Mouse (Mus musculus) limb, embryonic 12.5 days (tissue): Measurements from ENCODE around the gene Ldhb. TPM values are rescaled to one million over a fixed set of nuclear protein-coding genes. Genes with fewer than 3 reads are reported as not detected.
"Not testable (repeated sequence)": the region's sequence is repeated elsewhere in the genome, so short reads cannot be mapped to it uniquely, and the experiment has no call there.

ENCODE experiments used
- ATAC-seq: fragments of 200-750 bp; cut with Nextera tagmentation; 2 replicates; pipeline ENCODE4 v1.8.0; 2017; ENCODE audit warnings: low read depth, moderate TSS enrichment; ENCODE audit not compliant: insufficient number of reproducible peaks, insufficient read depth, low FRiP score, low TSS enrichment
- H3K27ac ChIP-seq: fragments of 300-500 bp; sonication (generic); 2 replicates; pipeline ENCODE4 v1.5.1; 2016; ENCODE audit warnings: mild to moderate bottlenecking, moderate library complexity
- H3K27me3 ChIP-seq: fragments of 300-500 bp; sonication (generic); 2 replicates; pipeline ENCODE4 v1.6.1; 2016; ENCODE audit warnings: mild to moderate bottlenecking, moderate library complexity
- H3K36me3 ChIP-seq: fragments of 300-500 bp; sonication (generic); 2 replicates; pipeline ENCODE4 v1.6.1; 2016; ENCODE audit warnings: mild to moderate bottlenecking, moderate library complexity
- H3K4me1 ChIP-seq: fragments of 300-500 bp; sonication (generic); replicated peaks from 2 replicates; pipeline ENCODE4 v1.6.1; 2016
- H3K4me2 ChIP-seq: fragments of 300-500 bp; sonication (generic); 2 replicates; pipeline ENCODE4 v1.6.1; 2016; ENCODE audit warnings: mild to moderate bottlenecking, moderate library complexity
- H3K4me3 ChIP-seq: fragments of 300-500 bp; sonication (generic); replicated peaks from 2 replicates; pipeline ENCODE4 v1.5.1; 2016; ENCODE audit warnings: mild to moderate bottlenecking
- H3K9ac ChIP-seq: fragments of 300-500 bp; sonication (generic); replicated peaks from 2 replicates; pipeline ENCODE4 v1.6.1; 2016; ENCODE audit warnings: mild to moderate bottlenecking, moderate library complexity
- H3K9me3 ChIP-seq: fragments of 300-500 bp; sonication (generic); 2 replicates; pipeline ENCODE4 v1.6.1; 2016; ENCODE audit warnings: mild to moderate bottlenecking, moderate library complexity
- WGBS: fragments of 180-500 bp; shearing (Covaris S2); methylation state at CpG from one replicate; pipeline ENCODE4 v1.1.7; 2016; 5-methylcytosine and 5-hydroxymethylcytosine counted together
- polyA plus RNA-seq: library from polyadenylated mRNA; unstranded; fragments of >200 nt; fragmentation: Nextera tagmentation; extraction: Ambion mirVana; gene quantifications from 2 replicates; pipeline ENCODE4 v1.2.1, GENCODE M21; 2016

Gene Ldhb
- polyA plus RNA-seq, 1 experiment from 2014 or later = 480 TPM

DNA sequence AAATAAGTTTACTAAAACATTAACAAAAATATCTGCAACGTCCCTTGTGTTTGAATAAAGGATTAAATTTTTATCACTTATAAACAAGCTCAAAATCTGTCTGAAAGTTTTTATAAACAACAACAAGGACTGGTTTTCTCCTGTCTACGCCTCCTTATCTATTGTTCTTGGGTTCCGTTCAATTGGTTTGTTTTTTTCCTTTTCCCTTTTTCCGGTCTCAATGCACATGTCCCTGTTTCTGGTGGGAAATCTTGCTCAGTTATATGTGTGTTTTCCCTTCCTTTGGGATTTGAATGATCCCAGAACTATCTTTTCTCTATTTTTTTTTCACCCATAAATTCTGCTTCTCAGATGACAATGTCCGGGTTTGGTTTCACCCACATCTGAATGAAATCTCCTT is 25.7 kb upstream of the Ldhb start:
- Histone ChIP-seq H3K4me2 (no peak overlapping the region), H3K9ac (no peak overlapping the region), H3K4me1 (no peaks in the 10 kb centered on the region), H3K27me3 (no peaks in the 10 kb centered on the region), H3K4me3 (no peak overlapping the region), H3K36me3 (no peaks in the 10 kb centered on the region), H3K9me3 (no peaks in the 10 kb centered on the region), H3K27ac (no peak overlapping the region)
- WGBS = 81% methylated on average over 5 of the region's 5 CpGs
- no peak for ATAC-seq

DNA sequence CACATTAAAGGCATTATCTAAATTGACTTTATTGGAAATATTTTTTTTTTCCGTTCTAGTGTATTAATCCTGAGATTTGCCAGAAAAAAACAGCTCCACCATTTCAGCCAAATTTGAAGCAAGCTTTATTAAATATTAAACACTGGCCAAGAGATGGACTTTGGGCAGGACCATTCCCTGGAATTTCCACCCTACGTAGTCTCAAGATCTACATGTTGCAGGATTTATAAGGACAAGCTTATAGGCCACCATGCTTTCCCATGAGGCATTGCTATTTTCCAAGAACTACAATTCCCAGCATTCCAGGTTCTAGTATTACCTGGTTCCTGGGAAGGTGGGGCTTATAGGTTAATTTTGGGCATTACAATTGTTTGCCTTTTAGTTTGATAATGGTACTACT is 24.9 kb upstream of the Ldhb start:
- H3K4me1 ChIP-seq = 0 out of 2 replicates have a peak, but pooled peaks cover 4% of the 10 kb centered on the region
- 91% methylated on average over 2 of the region's 2 CpGs for whole genome bisulfite sequencing
- H3K4me2 ChIP-seq = no peak overlapping the region
- no peak for ATAC-seq
- no peak overlapping the region for H3K4me3 ChIP-seq
- no peak overlapping the region for H3K9ac ChIP-seq
- H3K36me3 ChIP-seq = no peaks in the 10 kb centered on the region
- no peak overlapping the region for H3K27ac ChIP-seq
- no peaks in the 10 kb centered on the region for H3K9me3 ChIP-seq
- H3K27me3 ChIP-seq = no peaks in the 10 kb centered on the region

DNA sequence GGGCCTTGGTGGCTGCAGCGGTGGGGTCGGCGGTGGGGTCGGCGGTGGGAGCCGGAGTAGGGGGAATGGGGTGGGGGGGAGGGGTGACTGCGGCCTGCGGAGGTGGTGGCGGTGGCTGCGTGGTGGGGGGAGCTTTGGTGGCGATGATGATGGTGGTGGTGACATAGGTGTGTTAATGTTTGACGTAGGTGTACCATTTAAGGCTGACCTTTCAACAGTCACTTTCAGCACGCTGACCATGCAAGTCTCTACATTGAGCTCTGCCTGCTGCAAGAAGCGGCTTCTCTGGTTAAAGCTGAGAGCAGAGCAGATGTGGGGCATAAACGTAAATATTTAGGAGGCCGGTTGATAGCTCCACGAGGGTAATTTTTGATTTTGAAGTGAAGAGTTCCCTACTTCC is 24.4 kb upstream of the Ldhb start:
- WGBS = 96% methylated on average over 13 of the region's 17 CpGs
- H3K4me3 ChIP-seq = no peak overlapping the region
- no peak overlapping the region for H3K9ac ChIP-seq
- H3K4me1 ChIP-seq = 0 out of 2 replicates have a peak, but pooled peaks cover 4% of the 10 kb centered on the region
- H3K4me2 ChIP-seq = no peak overlapping the region
- no peak overlapping the region for H3K27ac ChIP-seq
- ATAC-seq = no peak
- no peaks in the 10 kb centered on the region for H3K36me3 ChIP-seq
- H3K9me3 ChIP-seq = no peaks in the 10 kb centered on the region
- H3K27me3 ChIP-seq = no peaks in the 10 kb centered on the region

DNA sequence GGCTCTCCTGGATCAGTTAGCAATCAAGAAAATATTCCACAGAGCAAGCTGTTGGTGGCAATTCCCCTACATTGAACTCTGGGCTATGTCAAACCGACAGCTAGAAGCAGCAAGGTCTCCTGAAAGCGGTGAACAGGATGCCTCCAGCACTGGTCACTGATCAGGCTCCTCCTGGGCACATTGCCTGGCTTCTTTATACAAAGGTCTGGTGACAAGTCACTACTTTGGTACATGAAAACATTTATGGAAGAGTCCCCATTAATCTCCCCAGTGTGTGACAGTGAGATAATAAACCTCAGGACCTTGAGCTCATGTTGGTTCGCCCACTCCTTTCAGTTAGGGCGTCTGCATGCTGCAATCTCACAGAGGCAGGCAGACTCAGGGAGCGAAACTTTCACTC is 22.6 kb upstream of the Ldhb start:
- WGBS = 74% methylated on average over 5 of the region's 5 CpGs
- Histone ChIP-seq H3K9me3 (no peaks in the 10 kb centered on the region), H3K4me3 (no peak overlapping the region), H3K36me3 (no peaks in the 10 kb centered on the region), H3K9ac (0 out of 2 replicates have a peak overlapping the region, but pooled peaks have one; percentile 1), H3K4me1 (0 out of 2 replicates have a peak, but pooled peaks cover 4% of the 10 kb centered on the region), H3K4me2 (no peak overlapping the region), H3K27me3 (no peaks in the 10 kb centered on the region), H3K27ac (no peak overlapping the region)
- ATAC-seq = no peak

DNA sequence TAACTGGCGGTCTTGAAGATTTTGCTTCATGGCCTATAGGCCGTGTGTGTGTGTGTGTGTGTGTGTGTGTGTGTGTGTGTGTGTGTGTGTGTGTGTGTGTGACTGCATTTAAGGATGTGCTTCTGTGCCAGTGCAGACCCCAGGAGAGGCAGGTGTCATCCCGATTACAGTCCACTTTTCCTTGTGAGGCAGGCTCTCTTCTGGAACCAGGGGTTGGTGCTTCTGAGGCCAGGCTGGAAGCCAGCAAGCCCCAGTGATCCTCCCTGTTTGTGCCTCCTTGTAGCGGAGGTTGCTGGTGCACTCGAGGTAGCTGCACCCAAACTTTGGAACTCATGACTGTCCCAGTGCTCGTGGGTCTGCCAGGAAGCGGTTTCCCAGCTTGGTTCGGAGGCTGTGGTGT is 21.9 kb upstream of the Ldhb start:
- 87% methylated on average over 8 of the region's 8 CpGs for WGBS
- no peaks in the 10 kb centered on the region for H3K9me3 ChIP-seq
- no peak overlapping the region for H3K4me3 ChIP-seq
- no peak overlapping the region for H3K27ac ChIP-seq
- no peak overlapping the region for H3K9ac ChIP-seq
- H3K4me1 ChIP-seq = 0 out of 2 replicates have a peak, but pooled peaks cover 4% of the 10 kb centered on the region
- H3K27me3 ChIP-seq = no peaks in the 10 kb centered on the region
- no peak for ATAC-seq
- H3K4me2 ChIP-seq = no peak overlapping the region
- no peaks in the 10 kb centered on the region for H3K36me3 ChIP-seq

DNA sequence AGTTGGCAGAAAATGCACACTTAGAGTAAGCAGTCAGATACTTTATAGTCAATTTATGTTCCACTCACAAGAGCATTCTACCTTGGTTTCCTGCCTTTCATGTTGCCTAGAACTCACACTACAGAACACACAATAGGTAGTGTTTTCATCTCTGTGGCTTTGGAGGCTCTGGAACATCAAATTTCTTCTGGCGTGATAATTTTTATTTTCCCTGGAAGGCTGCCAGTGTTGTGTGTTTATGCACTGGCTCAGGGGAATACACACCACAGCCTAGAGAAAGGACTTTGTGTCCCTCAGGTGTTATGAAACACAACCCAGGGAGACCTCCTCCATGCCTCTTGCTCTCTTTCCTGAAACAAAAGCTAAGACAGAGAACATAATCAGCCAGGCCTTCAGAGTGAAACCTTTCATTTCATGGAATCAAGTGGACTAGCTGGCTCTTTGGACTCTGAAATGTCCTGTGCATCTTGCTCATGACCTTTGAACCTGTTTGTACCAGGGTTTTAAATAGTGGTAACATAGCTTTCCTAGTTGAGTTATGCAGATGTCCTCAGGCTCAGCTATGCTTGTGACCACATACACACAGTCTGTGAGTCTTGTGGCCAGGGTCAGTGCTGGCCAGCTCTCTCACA is 20.3 kb upstream of the Ldhb start:
- WGBS = 65% methylated on average over 1 of the region's 1 CpGs
- H3K4me1 ChIP-seq = 0 out of 2 replicates have a peak, but pooled peaks cover 4% of the 10 kb centered on the region

DNA sequence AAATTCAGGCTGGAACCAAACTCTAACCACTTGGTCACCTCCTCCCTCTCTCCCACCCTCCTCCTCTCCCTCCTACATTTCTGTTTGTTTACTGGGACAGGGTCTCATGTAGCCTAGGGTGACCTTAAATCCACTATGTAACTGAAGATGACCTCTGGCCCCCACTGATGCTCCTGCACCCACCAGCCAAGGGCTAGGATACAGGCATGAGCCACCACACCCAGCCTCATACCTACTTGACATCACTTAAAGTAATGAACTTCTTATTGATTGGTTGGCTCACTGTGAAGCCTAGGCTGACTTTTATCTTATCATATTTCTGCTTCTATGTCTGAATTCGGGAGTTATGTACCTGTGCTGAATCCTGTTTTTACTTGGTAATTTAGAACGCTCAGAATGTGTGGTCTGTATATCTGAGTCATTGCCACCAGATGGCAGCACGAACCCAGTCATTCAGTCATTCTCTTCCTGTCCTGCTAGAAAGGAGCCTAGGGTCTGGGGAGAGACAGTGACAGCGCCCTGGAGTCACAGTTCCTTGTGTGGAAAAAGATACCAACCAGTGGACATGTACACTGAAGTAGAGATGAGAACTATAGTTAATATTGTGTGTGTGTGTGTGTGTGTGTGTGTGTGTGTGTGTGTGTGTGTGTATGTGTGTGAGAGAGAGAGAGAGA is 17.0 kb upstream of the Ldhb start:
- Histone ChIP-seq H3K4me1 (0 out of 2 replicates have a peak, but pooled peaks cover 4% of the 10 kb centered on the region), H3K9ac (no peak overlapping the region), H3K4me3 (no peak overlapping the region), H3K27me3 (no peaks in the 10 kb centered on the region), H3K9me3 (no peaks in the 10 kb centered on the region), H3K27ac (no peak overlapping the region), H3K36me3 (no peaks in the 10 kb centered on the region), H3K4me2 (no peak overlapping the region)
- WGBS = 13% methylated on average over 4 of the region's 4 CpGs
- no peak for ATAC-seq

More for the DNA sequence above, 20.3 kb upstream of the Ldhb start:
- no peaks in the 10 kb centered on the region for H3K36me3 ChIP-seq
- H3K9ac ChIP-seq = no peak overlapping the region
- no peaks in the 10 kb centered on the region for H3K9me3 ChIP-seq
- H3K4me3 ChIP-seq = no peak overlapping the region
- H3K27me3 ChIP-seq = no peaks in the 10 kb centered on the region
- no peak overlapping the region for H3K27ac ChIP-seq
- H3K4me2 ChIP-seq = no peak overlapping the region
- ATAC-seq = no peak

DNA sequence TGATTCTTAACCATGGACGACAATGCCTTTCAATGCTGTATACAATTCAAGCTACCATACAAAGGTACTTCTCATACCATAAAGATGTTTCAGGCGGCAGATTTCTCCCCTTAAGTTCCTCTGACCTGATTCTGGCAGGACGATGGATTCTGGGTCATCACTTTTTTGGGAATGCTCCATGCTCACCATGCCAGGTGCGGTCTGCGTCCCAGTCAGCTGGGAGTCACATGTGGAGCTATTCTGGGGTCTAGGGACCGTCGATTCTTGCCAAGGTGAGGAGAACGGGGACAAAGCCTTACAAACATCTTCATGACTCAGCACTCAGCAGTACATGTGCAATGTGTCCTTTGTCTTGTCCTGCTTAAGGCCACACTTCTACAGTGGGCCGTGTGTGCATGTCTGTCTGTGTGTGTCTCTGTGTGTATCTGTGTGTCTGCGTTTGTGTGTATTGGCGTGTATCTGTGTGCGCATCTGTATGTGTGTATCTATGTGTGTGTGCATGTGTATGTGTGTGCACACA is 13.9 kb upstream of the Ldhb start:
- no peaks in the 10 kb centered on the region for H3K36me3 ChIP-seq
- no peak overlapping the region for H3K4me2 ChIP-seq
- WGBS = 84% methylated on average over 12 of the region's 12 CpGs
- H3K9ac ChIP-seq = no peak overlapping the region
- no peak overlapping the region for H3K27ac ChIP-seq
- no peak for ATAC-seq
- no peaks in the 10 kb centered on the region for H3K4me1 ChIP-seq
- no peaks in the 10 kb centered on the region; the same call in 1 of the 2 replicates for H3K27me3 ChIP-seq
- no peaks in the 10 kb centered on the region for H3K9me3 ChIP-seq
- no peak overlapping the region for H3K4me3 ChIP-seq

DNA sequence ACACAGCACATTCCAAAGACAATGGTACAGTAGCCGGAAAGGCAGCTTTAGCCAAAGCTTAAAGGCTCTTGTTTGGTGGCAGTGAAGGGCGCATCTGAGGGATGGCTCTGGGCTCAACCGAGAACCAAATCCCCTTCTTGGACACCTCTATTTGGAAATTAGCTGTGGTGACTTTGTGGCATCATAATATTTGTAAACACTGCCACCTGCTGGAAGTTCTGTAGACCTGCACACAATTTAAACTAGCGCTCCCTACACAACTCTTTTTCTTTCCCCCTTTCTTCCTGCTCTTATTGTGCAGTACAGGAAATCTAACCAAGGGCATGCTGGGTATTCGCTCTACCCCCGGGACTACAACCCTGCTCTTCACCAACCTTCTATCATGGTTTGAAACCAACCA is 11.4 kb upstream of the Ldhb start:
- ATAC-seq = peak; percentile 61; the same call in 1 of the 2 replicates
- Histone ChIP-seq H3K4me2 (no peak overlapping the region), H3K9me3 (no peaks in the 10 kb centered on the region), H3K9ac (no peak overlapping the region), H3K4me3 (no peak overlapping the region), H3K36me3 (no peaks in the 10 kb centered on the region), H3K27me3 (no peaks in the 10 kb centered on the region; the same call in 1 of the 2 replicates), H3K4me1 (no peaks in the 10 kb centered on the region), H3K27ac (no peak overlapping the region)
- WGBS = 20% methylated on average over 6 of the region's 6 CpGs

DNA sequence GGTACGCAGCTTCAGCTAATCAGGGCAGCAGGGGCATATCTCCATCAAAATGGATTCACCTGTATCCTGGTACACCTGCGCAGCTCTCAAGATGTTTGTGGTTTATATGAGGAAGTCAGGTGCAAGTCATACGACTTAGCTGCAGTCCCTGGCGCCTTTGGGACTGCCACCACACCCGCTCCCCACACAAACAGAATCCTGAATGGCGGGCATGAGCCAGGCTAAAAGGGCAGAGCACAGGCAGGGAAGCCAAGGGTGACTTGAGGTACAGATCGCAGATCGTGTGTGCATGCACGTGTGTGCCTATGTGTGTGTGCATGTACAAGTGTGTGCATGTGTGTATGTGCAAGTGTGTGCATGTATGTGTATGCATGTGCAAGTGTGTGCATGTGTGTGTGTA is 7.6 kb upstream of the Ldhb start:
- H3K9me3 ChIP-seq, H3K27ac ChIP-seq, H3K9ac ChIP-seq, ATAC-seq, H3K27me3 ChIP-seq, H3K36me3 ChIP-seq, H3K4me3 ChIP-seq, H3K4me2 ChIP-seq: not testable (repeated sequence)
- H3K4me1 ChIP-seq = peaks cover 15% of the 10 kb centered on the region
- 63% methylated on average over 9 of the region's 9 CpGs for WGBS

DNA sequence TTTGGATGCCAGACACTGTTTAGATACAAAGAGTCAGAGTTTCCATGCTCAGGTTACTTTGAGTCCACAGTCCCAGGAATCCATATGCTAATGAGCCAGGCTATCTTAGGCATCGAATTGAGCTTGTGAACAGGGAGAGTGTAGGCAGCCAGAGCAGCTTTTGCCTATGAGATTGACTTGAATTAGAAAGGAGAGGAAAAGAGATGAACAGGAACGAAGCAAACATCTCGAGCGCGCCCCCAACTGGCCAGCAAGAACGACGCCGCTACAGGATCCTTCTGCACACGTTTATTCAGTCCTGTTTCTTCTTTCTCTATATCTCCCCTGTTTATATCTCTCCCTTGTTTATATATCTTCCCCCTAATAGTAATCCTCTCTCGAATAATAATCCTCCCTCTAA is 7.2 kb upstream of the Ldhb start:
- H3K36me3 ChIP-seq = no peaks in the 10 kb centered on the region
- H3K4me3 ChIP-seq = no peak overlapping the region
- no peaks in the 10 kb centered on the region for H3K9me3 ChIP-seq
- peaks cover 4% of the 10 kb centered on the region; the same call in 1 of the 2 replicates for H3K27me3 ChIP-seq
- no peak for ATAC-seq
- no peak overlapping the region for H3K9ac ChIP-seq
- H3K4me1 ChIP-seq = peaks cover 15% of the 10 kb centered on the region
- H3K27ac ChIP-seq = no peak overlapping the region
- H3K4me2 ChIP-seq = no peak overlapping the region
- 1% methylated on average over 10 of the region's 10 CpGs for WGBS
